Mouse (Mus musculus) neural tube, embryonic 12.5 days (tissue): ENCODE results near the gene Ccdc87. TPM values are rescaled to one million over a fixed set of nuclear protein-coding genes. Genes with fewer than 3 reads are reported as not detected.

Experiments
- ATAC-seq: fragments of 200-750 bp; cut with Nextera tagmentation; 2 replicates; pipeline ENCODE4 v1.8.0; 2017; ENCODE audit warnings: low read depth, mild to moderate bottlenecking, moderate TSS enrichment, moderate library complexity; ENCODE audit not compliant: low FRiP score
- H3K27ac ChIP-seq: fragments of 300-500 bp; sonication (generic); 2 replicates; pipeline ENCODE4 v1.5.1; 2016
- H3K27me3 ChIP-seq: fragments of 300-500 bp; sonication (generic); replicated peaks from 2 replicates; pipeline ENCODE4 v1.6.1; 2016; ENCODE audit warnings: mild to moderate bottlenecking
- H3K36me3 ChIP-seq: fragments of 300-500 bp; sonication (generic); 2 replicates; pipeline ENCODE4 v1.6.1; 2016; ENCODE audit warnings: mild to moderate bottlenecking
- H3K4me1 ChIP-seq: fragments of 300-500 bp; sonication (generic); 2 replicates; pipeline ENCODE4 v1.6.1; 2016
- H3K4me2 ChIP-seq: fragments of 300-500 bp; sonication (generic); replicated peaks from 2 replicates; pipeline ENCODE4 v1.6.1; 2016; ENCODE audit warnings: mild to moderate bottlenecking
- H3K4me3 ChIP-seq: fragments of 300-500 bp; sonication (generic); 2 replicates; pipeline ENCODE4 v1.5.1; 2016
- H3K9ac ChIP-seq: fragments of 300-500 bp; sonication (generic); 2 replicates; pipeline ENCODE4 v1.6.1; 2016; ENCODE audit warnings: mild to moderate bottlenecking
- H3K9me3 ChIP-seq: fragments of 300-500 bp; sonication (generic); 2 replicates; pipeline ENCODE4 v1.6.1; 2016; ENCODE audit warnings: mild to moderate bottlenecking
- WGBS: fragments of 180-500 bp; shearing (Covaris S2); methylation state at CpG from one replicate; pipeline ENCODE4 v1.1.7; 2016; 5-methylcytosine and 5-hydroxymethylcytosine counted together
- polyA plus RNA-seq: library from polyadenylated mRNA; unstranded; fragments of >200 nt; fragmentation: Nextera tagmentation; extraction: Ambion mirVana; gene quantifications from 2 replicates; pipeline ENCODE4 v1.2.1, GENCODE M21; 2016

Ccdc87 gene
- polyA plus RNA-seq, result 0.14 and 0.26 TPM in 2 replicates

DNA sequence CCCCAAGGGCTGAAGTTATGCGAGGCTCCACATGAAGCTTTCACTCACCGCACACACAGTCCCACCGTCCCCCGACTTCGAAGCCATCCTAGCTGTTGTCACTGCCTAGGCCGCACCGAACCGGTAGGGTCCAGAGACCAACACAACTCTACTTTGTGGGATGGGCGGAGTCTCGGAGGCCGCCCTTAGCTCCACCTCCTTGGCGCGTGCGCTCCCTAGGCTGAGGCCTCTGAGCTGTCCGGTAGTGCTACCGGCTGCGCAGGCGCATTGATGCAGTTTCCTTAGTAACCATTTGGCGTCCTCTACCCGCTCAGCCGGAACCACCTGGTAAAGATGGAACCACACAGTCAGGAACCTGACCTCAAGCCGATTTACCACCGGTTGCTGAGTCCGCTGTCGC lies at the start of gene Ccdc87, which contains the start of gene Ccs:
TSS of gene Ccdc87 (plus strand) at position 218 of the 400 bp plus-strand sequence.
TSS of gene Ccs (minus strand) at position 184 of the 400 bp plus-strand sequence.
- under 1% methylated on average over 25 of the region's 25 CpGs for WGBS
- peak within 1 kb of the TSS; percentile 57 for H3K4me3 ChIP-seq

GRCm38 (mm10) chr19:4793281-4793830 lies 45.8 kb upstream of the Ccdc87 start:
- H3K4me1 ChIP-seq, result peaks cover 32% of the 10 kb centered on the region
- H3K9me3 ChIP-seq, result no peaks in the 10 kb centered on the region
- H3K9ac ChIP-seq, result peak overlapping the region; percentile 67
- 3% methylated on average over 16 of the region's 16 CpGs for WGBS
- peak overlapping the region; percentile 70 for H3K4me2 ChIP-seq
- H3K27ac ChIP-seq, result peak overlapping the region; percentile 37; the same call in 1 of the 2 replicates
- H3K27me3 ChIP-seq, result no peaks in the 10 kb centered on the region
- H3K4me3 ChIP-seq, result peak overlapping the region; percentile 78
- H3K36me3 ChIP-seq, result peaks cover 29% of the 10 kb centered on the region
- ATAC-seq, result peak; percentile 70

More for the DNA sequence above, at the start of gene Ccdc87, which contains the start of gene Ccs:
- H3K4me2 ChIP-seq, result peak within 1 kb of the TSS; percentile 97
- peak; percentile 98 for ATAC-seq
- no peaks in the 10 kb centered on the region for H3K9me3 ChIP-seq
- H3K27ac ChIP-seq, result no peak within 1 kb of the TSS
- peak within 1 kb of the TSS; percentile 63 for H3K9ac ChIP-seq
- H3K4me1 ChIP-seq, result peaks cover 19% of the 10 kb centered on the region
- peaks cover 22% of the 10 kb centered on the region for H3K27me3 ChIP-seq
- 0 out of 2 replicates have a peak, but pooled peaks cover 3% of the 10 kb centered on the region for H3K36me3 ChIP-seq

- Histone ChIP-seq H3K27me3 (no peaks in the 10 kb centered on the region), H3K9me3 (no peaks in the 10 kb centered on the region), H3K4me3 (peak within 1 kb of the TSS; percentile 78), H3K9ac (peak within 1 kb of the TSS; percentile 67), H3K4me2 (peak within 1 kb of the TSS; percentile 70), H3K27ac (peak within 1 kb of the TSS; percentile 37; the same call in 1 of the 2 replicates), H3K36me3 (peaks cover 33% of the 10 kb centered on the region), H3K4me1 (peaks cover 32% of the 10 kb centered on the region)
- peak; percentile 98 for ATAC-seq
- under 1% methylated on average over 31 of the region's 31 CpGs for WGBS
Measured at GRCm38 (mm10) chr19:4793831-4794422, 45.2 kb upstream of the Ccdc87 start, which contains the start of gene Rbm4. Rbm4 (minus strand) TSS chr19:4793901.

DNA sequence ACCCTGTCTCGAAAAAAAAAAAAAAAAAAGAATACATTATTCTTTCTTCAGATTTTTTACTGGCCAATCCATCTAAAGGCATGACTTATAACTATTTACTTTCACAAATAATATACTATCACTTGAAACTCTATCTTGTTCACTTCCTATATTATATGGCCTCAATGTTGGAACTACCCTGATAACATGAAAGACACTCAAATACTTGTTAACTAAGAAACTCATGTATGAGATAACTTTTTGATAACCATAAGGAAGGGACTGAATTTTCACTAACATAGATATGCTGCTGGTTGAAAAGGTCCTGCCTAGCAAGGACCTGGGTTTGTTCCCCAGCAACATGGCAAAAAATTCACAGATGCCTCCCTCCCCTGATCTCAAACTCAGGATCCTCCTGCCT lies 43.2 kb upstream of the Ccdc87 start:
- Histone ChIP-seq H3K4me2 (no peak overlapping the region), H3K4me3 (no peak overlapping the region), H3K27ac (no peak overlapping the region), H3K27me3 (no peaks in the 10 kb centered on the region), H3K9me3 (no peaks in the 10 kb centered on the region), H3K9ac (no peak overlapping the region), H3K36me3 (peaks cover 37% of the 10 kb centered on the region), H3K4me1 (peaks cover 17% of the 10 kb centered on the region)
- 80% methylated on average over 1 of the region's 1 CpGs for WGBS
- no peak for ATAC-seq

GRCm38 (mm10) chr19:4797846-4798245 lies 41.3 kb upstream of the Ccdc87 start:
- Histone ChIP-seq H3K27me3 (no peaks in the 10 kb centered on the region), H3K27ac (no peak overlapping the region), H3K36me3 (peaks cover 44% of the 10 kb centered on the region), H3K4me1 (peaks cover 1% of the 10 kb centered on the region; the same call in 1 of the 2 replicates), H3K9me3 (no peaks in the 10 kb centered on the region), H3K4me3 (no peak overlapping the region), H3K9ac (no peak overlapping the region), H3K4me2 (no peak overlapping the region)
- no peak for ATAC-seq
- 93% methylated on average over 2 of the region's 2 CpGs for WGBS

GRCm38 (mm10) chr19:4799083-4799482 lies 40.1 kb upstream of the Ccdc87 start:
- H3K36me3 ChIP-seq, result peaks cover 56% of the 10 kb centered on the region
- H3K4me2 ChIP-seq, result no peak overlapping the region
- H3K9me3 ChIP-seq, result no peaks in the 10 kb centered on the region
- no peak overlapping the region for H3K4me3 ChIP-seq
- H3K27me3 ChIP-seq, result no peaks in the 10 kb centered on the region
- no peak overlapping the region for H3K9ac ChIP-seq
- no peak for ATAC-seq
- no peak overlapping the region for H3K27ac ChIP-seq
- peaks cover 5% of the 10 kb centered on the region; the same call in 1 of the 2 replicates for H3K4me1 ChIP-seq
- WGBS, result 92% methylated on average over 5 of the region's 5 CpGs

- Histone ChIP-seq H3K27ac (no peak overlapping the region), H3K27me3 (no peaks in the 10 kb centered on the region), H3K4me3 (no peak overlapping the region), H3K4me1 (peaks cover 5% of the 10 kb centered on the region; the same call in 1 of the 2 replicates), H3K9me3 (no peaks in the 10 kb centered on the region), H3K4me2 (no peak overlapping the region), H3K9ac (no peak overlapping the region), H3K36me3 (peaks cover 55% of the 10 kb centered on the region)
- ATAC-seq, result no peak
- WGBS, result 95% methylated on average over 7 of the region's 7 CpGs
Measured at GRCm38 (mm10) chr19:4802691-4803091, 36.5 kb upstream of the Ccdc87 start.

GRCm38 (mm10) chr19:4803283-4803682 lies 35.9 kb upstream of the Ccdc87 start:
- Histone ChIP-seq H3K9me3 (no peaks in the 10 kb centered on the region), H3K4me2 (no peak overlapping the region), H3K36me3 (peaks cover 53% of the 10 kb centered on the region), H3K4me3 (no peak overlapping the region), H3K9ac (no peak overlapping the region), H3K27ac (no peak overlapping the region), H3K4me1 (peaks cover 9% of the 10 kb centered on the region; the same call in 1 of the 2 replicates), H3K27me3 (no peaks in the 10 kb centered on the region)
- no peak for ATAC-seq
- WGBS, result 81% methylated on average over 10 of the region's 10 CpGs

DNA sequence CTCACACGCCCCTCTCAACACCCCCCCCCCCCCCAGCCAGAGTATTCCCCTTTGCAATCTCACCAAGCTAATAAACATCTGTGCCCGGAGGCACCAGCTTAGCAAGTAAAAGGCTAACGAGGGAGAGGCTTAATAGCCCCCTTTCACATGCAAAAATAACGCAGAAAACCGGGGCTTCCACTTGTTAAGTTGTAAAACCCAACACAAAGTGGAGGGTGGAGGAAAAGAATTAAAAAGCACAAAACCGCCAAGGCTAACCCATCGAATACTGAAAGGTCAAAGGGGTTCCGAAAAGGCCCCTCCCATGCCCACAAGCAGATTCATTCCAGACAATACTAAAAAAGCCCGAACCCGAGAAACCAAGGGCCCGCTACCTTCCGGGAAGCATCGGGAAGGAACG lies 28.9 kb upstream of the Ccdc87 start:
- under 1% methylated on average over 14 of the region's 14 CpGs for WGBS
- Histone ChIP-seq H3K27me3 (no peaks in the 10 kb centered on the region), H3K4me3 (peak overlapping the region; percentile 82), H3K36me3 (no peaks in the 10 kb centered on the region), H3K9ac (peak overlapping the region; percentile 58), H3K4me1 (peaks cover 19% of the 10 kb centered on the region), H3K9me3 (no peaks in the 10 kb centered on the region), H3K27ac (no peak overlapping the region), H3K4me2 (peak overlapping the region; percentile 79)
- ATAC-seq, result no peak

GRCm38 (mm10) chr19:4810746-4811062 lies 28.5 kb upstream of the Ccdc87 start:
- Histone ChIP-seq H3K36me3 (no peaks in the 10 kb centered on the region), H3K27ac (no peak overlapping the region), H3K4me1 (peaks cover 19% of the 10 kb centered on the region), H3K27me3 (no peaks in the 10 kb centered on the region), H3K4me3 (peak overlapping the region; percentile 82), H3K9ac (peak overlapping the region; percentile 58), H3K9me3 (no peaks in the 10 kb centered on the region), H3K4me2 (peak overlapping the region; percentile 79)
- WGBS, result under 1% methylated on average over 17 of the region's 17 CpGs
- no peak for ATAC-seq

DNA sequence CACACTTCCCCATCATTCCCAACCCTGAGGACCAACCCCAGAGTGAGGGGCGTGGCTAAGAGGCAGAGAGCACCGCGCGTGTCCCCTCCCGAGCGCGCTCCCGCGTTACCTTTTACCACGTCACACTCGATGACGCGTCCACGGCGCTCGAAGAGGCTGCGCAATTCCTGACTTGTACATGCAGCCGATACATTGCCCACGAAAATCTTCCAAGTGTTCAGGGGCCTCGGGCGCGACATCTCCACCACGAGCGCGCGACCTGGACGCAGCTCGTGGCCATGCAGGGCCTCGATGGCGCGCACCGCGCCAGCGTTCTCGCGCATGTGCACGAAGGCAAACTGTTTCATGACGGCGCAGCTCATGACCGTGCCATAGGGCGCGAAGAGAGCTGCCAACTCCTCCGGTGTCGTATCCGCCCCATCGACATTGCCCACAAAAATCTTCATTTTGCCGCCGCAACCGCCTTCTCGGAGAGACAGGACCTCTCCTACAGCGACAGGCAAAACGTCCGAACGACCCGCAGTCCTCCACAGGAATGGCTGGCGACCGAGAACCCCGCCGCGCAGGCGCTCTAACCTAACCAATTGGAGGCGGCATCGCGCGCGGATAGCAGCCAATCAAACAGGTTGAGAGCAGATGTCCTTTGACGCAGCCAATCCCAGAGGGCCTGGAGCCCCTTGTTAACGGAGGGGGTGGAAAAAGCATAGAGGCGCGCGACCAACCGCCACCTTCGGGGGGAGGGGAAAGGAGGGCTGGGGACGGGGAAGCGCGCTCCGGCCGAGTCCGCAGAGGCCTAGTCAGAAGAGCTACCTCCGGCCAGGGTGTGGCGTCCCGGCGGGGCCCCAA lies 27.9 kb upstream of the Ccdc87 start, which contains the start of the genes Gm21992 and Rbm14:
TSS of gene Gm21992 (minus strand) at position 550 of the 846 bp plus-strand sequence.
TSS of gene Rbm14 (minus strand) at position 572 of the 846 bp plus-strand sequence.
- H3K36me3 ChIP-seq, result no peaks in the 10 kb centered on the region
- no peaks in the 10 kb centered on the region for H3K27me3 ChIP-seq
- H3K27ac ChIP-seq, result peak within 1 kb of the TSS; percentile 81
- H3K4me1 ChIP-seq, result peaks cover 19% of the 10 kb centered on the region
- H3K4me2 ChIP-seq, result peak within 1 kb of the TSS; percentile 79
- WGBS, result under 1% methylated on average over 83 of the region's 83 CpGs
- peak within 1 kb of the TSS; percentile 66 for H3K9ac ChIP-seq
- H3K4me3 ChIP-seq, result peak within 1 kb of the TSS; percentile 82
- peak; percentile 99 for ATAC-seq
- H3K9me3 ChIP-seq, result no peaks in the 10 kb centered on the region

- H3K9ac ChIP-seq, result peak overlapping the region; percentile 66
- no peaks in the 10 kb centered on the region for H3K36me3 ChIP-seq
- H3K4me1 ChIP-seq, result peaks cover 19% of the 10 kb centered on the region
- ATAC-seq, result peak; percentile 43
- peak overlapping the region; percentile 82 for H3K4me3 ChIP-seq
- H3K4me2 ChIP-seq, result peak overlapping the region; percentile 79
- H3K27me3 ChIP-seq, result no peaks in the 10 kb centered on the region
- H3K27ac ChIP-seq, result peak overlapping the region; percentile 81
- H3K9me3 ChIP-seq, result no peaks in the 10 kb centered on the region
- 6% methylated on average over 12 of the region's 12 CpGs for WGBS
Measured at GRCm38 (mm10) chr19:4811909-4812242, 27.3 kb upstream of the Ccdc87 start.
